Mouse (Mus musculus) G1E (cell line): ENCODE data around the gene Psma1.

Experiments
- CTCF ChIP-seq: IDR thresholded peaks from 2 replicates; pipeline ENCODE4 v1.5.1; 2012; ENCODE audit warnings: low read depth, low read length, inconsistent platforms, mixed read lengths
- GATA1 ChIP-seq: IDR thresholded peaks from 2 replicates; pipeline ENCODE4 v1.6.1; 2012; ENCODE audit warnings: borderline replicate concordance, low read length, inconsistent platforms, mixed read lengths
- GATA2 ChIP-seq: IDR thresholded peaks from 2 replicates; pipeline ENCODE4 v1.6.1; 2012; ENCODE audit warnings: low read depth, low read length, inconsistent platforms, borderline replicate concordance
- POLR2AphosphoS5 ChIP-seq: IDR thresholded peaks from 2 replicates; pipeline ENCODE4 v1.6.1; 2012; ENCODE audit warnings: low read depth, low read length, inconsistent platforms; ENCODE audit not compliant: insufficient replicate concordance
- TAL1 ChIP-seq: conservative IDR thresholded peaks from 2 replicates; pipeline ENCODE4 v1.6.1; 2012; ENCODE audit warnings: low read depth, low read length, inconsistent platforms, mixed read lengths

GRCm38 (mm10) chr7:114281671-114282070 is 5.8 kb upstream of the Psma1 start:
- TF ChIP-seq CTCF (peak; percentile 65), GATA1 (no peak), GATA2 (no peak), TAL1 (no peak), POLR2AphosphoS5 (no peak)
